Mouse (Mus musculus) kidney, embryonic 14.5 days (tissue): ENCODE data around the gene Ncs1. TPM values are rescaled to one million over a fixed set of nuclear protein-coding genes. Genes with fewer than 3 reads are reported as not detected.

Source experiments
- ATAC-seq: fragments of 200-750 bp; cut with Nextera tagmentation; 2 replicates; pipeline ENCODE4 v1.8.0; 2017; ENCODE audit warnings: moderate number of reproducible peaks, mild to moderate bottlenecking, moderate TSS enrichment, moderate library complexity; ENCODE audit not compliant: low FRiP score, low TSS enrichment
- H3K27ac ChIP-seq: fragments of 300-500 bp; sonication (generic); 2 replicates; pipeline ENCODE4 v1.5.1; 2014; ENCODE audit warnings: low read depth, mild to moderate bottlenecking, low read length, moderate library complexity, mixed read lengths
- H3K27me3 ChIP-seq: fragments of 300-500 bp; sonication (generic); 2 replicates; pipeline ENCODE4 v1.6.1; 2014; ENCODE audit warnings: mild to moderate bottlenecking, low read length; ENCODE audit not compliant: control insufficient read depth, insufficient read depth
- H3K36me3 ChIP-seq: fragments of 300-500 bp; sonication (generic); 2 replicates; pipeline ENCODE4 v1.6.1; 2014; ENCODE audit warnings: low read length, mixed read lengths; ENCODE audit not compliant: control insufficient read depth, insufficient read depth
- H3K4me1 ChIP-seq: fragments of 300-500 bp; sonication (generic); 2 replicates; pipeline ENCODE4 v1.6.1; 2014; ENCODE audit warnings: low read length, mixed read lengths; ENCODE audit not compliant: control insufficient read depth, insufficient read depth
- H3K4me2 ChIP-seq: fragments of 300-500 bp; sonication (generic); replicated peaks from 2 replicates; pipeline ENCODE4 v1.6.1; 2014; ENCODE audit warnings: low read depth, mild to moderate bottlenecking, low read length
- H3K4me3 ChIP-seq: fragments of 300-500 bp; sonication (generic); 2 replicates; pipeline ENCODE4 v1.5.1; 2014; ENCODE audit warnings: mild to moderate bottlenecking, low read length
- H3K9ac ChIP-seq: fragments of 300-500 bp; sonication (generic); 2 replicates; pipeline ENCODE4 v1.6.1; 2014; ENCODE audit warnings: low read depth, mild to moderate bottlenecking, low read length, moderate library complexity
- H3K9me3 ChIP-seq: fragments of 300-500 bp; sonication (generic); 2 replicates; pipeline ENCODE4 v1.6.1; 2016; ENCODE audit warnings: low read length; ENCODE audit not compliant: control insufficient read depth
- WGBS: fragments of 180-500 bp; shearing (Covaris S2); extraction: QIAGEN DNeasy Blood & Tissue Kit; methylation state at CpG from one replicate; pipeline ENCODE4 v1.1.7; 2014; 5-methylcytosine and 5-hydroxymethylcytosine counted together
- polyA plus RNA-seq: library from polyadenylated mRNA; unstranded; fragments of >200 nt; fragmentation: Nextera tagmentation; extraction: Ambion mirVana; gene quantifications from 2 replicates; pipeline ENCODE4 v1.2.1, GENCODE M21; 2014

Ncs1 gene
- polyA plus RNA-seq, 1 experiment from 2014 or later: 57.0 TPM

- Histone ChIP-seq H3K9me3 (no peaks in the 10 kb centered on the region), H3K4me2 (no peak overlapping the region), H3K4me3 (no peak overlapping the region), H3K27ac (no peak overlapping the region), H3K27me3 (no peaks in the 10 kb centered on the region), H3K4me1 (no peaks in the 10 kb centered on the region), H3K9ac (no peak overlapping the region), H3K36me3 (peaks cover 22% of the 10 kb centered on the region)
- 81% methylated on average over 5 of the region's 5 CpGs for WGBS
- ATAC-seq: no peak
Measured at GRCm38 (mm10) chr2:31278483-31278882, 32.9 kb downstream of the Ncs1 start.

- ATAC-seq: no peak
- Histone ChIP-seq H3K4me3 (no peak overlapping the region), H3K4me1 (no peaks in the 10 kb centered on the region), H3K9ac (no peak overlapping the region), H3K36me3 (peaks cover 37% of the 10 kb centered on the region), H3K27me3 (no peaks in the 10 kb centered on the region), H3K9me3 (no peaks in the 10 kb centered on the region), H3K4me2 (no peak overlapping the region), H3K27ac (no peak overlapping the region)
- WGBS: 94% methylated on average over 8 of the region's 8 CpGs
Measured at GRCm38 (mm10) chr2:31281138-31281537, 35.5 kb downstream of the Ncs1 start.

- Histone ChIP-seq H3K4me1 (no peaks in the 10 kb centered on the region), H3K27me3 (no peaks in the 10 kb centered on the region), H3K36me3 (peaks cover 48% of the 10 kb centered on the region), H3K4me2 (no peak overlapping the region), H3K4me3 (no peak overlapping the region), H3K27ac (no peak overlapping the region), H3K9me3 (no peaks in the 10 kb centered on the region), H3K9ac (no peak overlapping the region)
- WGBS: 60% methylated on average over 7 of the region's 7 CpGs
- ATAC-seq: no peak; the same call in 1 of the 2 replicates
Measured at GRCm38 (mm10) chr2:31282266-31282665, 36.6 kb downstream of the Ncs1 start.

- WGBS: 86% methylated on average over 12 of the region's 12 CpGs
- H3K27me3 ChIP-seq: no peaks in the 10 kb centered on the region
- peaks cover 51% of the 10 kb centered on the region for H3K36me3 ChIP-seq
Measured at GRCm38 (mm10) chr2:31282880-31283279, 37.3 kb downstream of the Ncs1 start.

GRCm38 (mm10) chr2:31284531-31284930, 38.9 kb downstream of the Ncs1 start:
- Histone ChIP-seq H3K9me3 (no peaks in the 10 kb centered on the region), H3K27ac (no peak overlapping the region), H3K27me3 (no peaks in the 10 kb centered on the region), H3K9ac (no peak overlapping the region), H3K4me2 (no peak overlapping the region), H3K4me1 (no peaks in the 10 kb centered on the region), H3K36me3 (peaks cover 63% of the 10 kb centered on the region), H3K4me3 (no peak overlapping the region)
- WGBS: 83% methylated on average over 5 of the region's 5 CpGs
- no peak for ATAC-seq

More at GRCm38 (mm10) chr2:31282880-31283279, 37.3 kb downstream of the Ncs1 start:
- no peaks in the 10 kb centered on the region for H3K4me1 ChIP-seq
- H3K9ac ChIP-seq: no peak overlapping the region
- no peak overlapping the region for H3K4me3 ChIP-seq
- no peak overlapping the region for H3K4me2 ChIP-seq
- H3K9me3 ChIP-seq: no peaks in the 10 kb centered on the region
- ATAC-seq: no peak
- no peak overlapping the region for H3K27ac ChIP-seq

- H3K9me3 ChIP-seq: no peaks in the 10 kb centered on the region
- ATAC-seq: no peak
- H3K4me2 ChIP-seq: no peak overlapping the region
- no peaks in the 10 kb centered on the region for H3K27me3 ChIP-seq
- no peak overlapping the region for H3K27ac ChIP-seq
- peaks cover 53% of the 10 kb centered on the region for H3K36me3 ChIP-seq
- H3K4me3 ChIP-seq: no peak overlapping the region
- H3K4me1 ChIP-seq: no peaks in the 10 kb centered on the region
- WGBS: 12% methylated on average over 6 of the region's 6 CpGs
- H3K9ac ChIP-seq: no peak overlapping the region
Measured at GRCm38 (mm10) chr2:31291421-31291820, 45.8 kb downstream of the Ncs1 start.

GRCm38 (mm10) chr2:31294985-31295384, 49.4 kb downstream of the Ncs1 start:
- Histone ChIP-seq H3K9me3 (no peaks in the 10 kb centered on the region), H3K27me3 (no peaks in the 10 kb centered on the region), H3K4me2 (no peak overlapping the region), H3K36me3 (peaks cover 25% of the 10 kb centered on the region), H3K27ac (no peak overlapping the region), H3K4me3 (no peak overlapping the region), H3K4me1 (no peaks in the 10 kb centered on the region), H3K9ac (no peak overlapping the region)
- no peak for ATAC-seq
- 0% methylated on average over 4 of the region's 4 CpGs for WGBS

- no peaks in the 10 kb centered on the region for H3K27me3 ChIP-seq
- WGBS: 83% methylated on average over 6 of the region's 6 CpGs
- H3K9ac ChIP-seq: no peak overlapping the region
- no peak for ATAC-seq
- no peaks in the 10 kb centered on the region for H3K9me3 ChIP-seq
- no peak overlapping the region for H3K4me2 ChIP-seq
- H3K27ac ChIP-seq: no peak overlapping the region
- H3K4me3 ChIP-seq: no peak overlapping the region
- no peaks in the 10 kb centered on the region for H3K4me1 ChIP-seq
- H3K36me3 ChIP-seq: peaks cover 19% of the 10 kb centered on the region
Measured at GRCm38 (mm10) chr2:31296395-31296794, 50.8 kb downstream of the Ncs1 start.

- WGBS: 4% methylated on average over 17 of the region's 17 CpGs
- H3K4me1 ChIP-seq: no peaks in the 10 kb centered on the region
- H3K4me2 ChIP-seq: peak overlapping the region; percentile 49
- peaks cover 11% of the 10 kb centered on the region for H3K36me3 ChIP-seq
- peak overlapping the region; percentile 48 for H3K9ac ChIP-seq
- ATAC-seq: peak; percentile 85
- peak overlapping the region; percentile 42 for H3K4me3 ChIP-seq
- no peaks in the 10 kb centered on the region for H3K9me3 ChIP-seq
- H3K27ac ChIP-seq: no peak overlapping the region
- no peaks in the 10 kb centered on the region for H3K27me3 ChIP-seq
Measured at GRCm38 (mm10) chr2:31297602-31298268, 52.1 kb downstream of the Ncs1 start.
